Mouse (Mus musculus): ENCODE data around the gene Scgb1b19.
"Not testable (repeated sequence)": the region's sequence is repeated elsewhere in the genome, so short reads cannot be mapped to it uniquely, and the experiment has no call there.

The Scgb1b19 gene

DNA sequence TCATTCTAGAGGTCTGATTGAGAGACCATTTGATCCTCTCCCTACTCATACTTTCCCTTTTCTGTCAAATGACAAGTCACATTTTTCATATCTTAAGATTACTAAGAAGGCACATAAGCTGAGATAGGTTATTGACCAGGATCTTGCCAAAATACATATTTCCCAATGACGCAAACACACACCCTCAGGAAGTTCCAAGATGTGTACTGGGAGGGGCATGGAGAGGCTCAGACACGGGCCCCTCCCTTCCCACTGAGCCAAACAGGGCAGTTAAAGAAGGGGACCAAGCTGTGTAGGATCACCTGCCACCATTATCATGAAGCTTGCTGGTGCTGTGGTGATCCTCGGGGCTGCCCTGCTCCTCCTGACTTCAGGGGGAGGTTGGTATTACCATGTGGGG lies at the start of gene Scgb1b19:
TSS of gene Scgb1b19 (plus strand) at position 301 of the 400 bp plus-strand sequence.
- DNase-seq (ENCODE audit: low spot score in 2 of 2), result not testable (repeated sequence)

DNA sequence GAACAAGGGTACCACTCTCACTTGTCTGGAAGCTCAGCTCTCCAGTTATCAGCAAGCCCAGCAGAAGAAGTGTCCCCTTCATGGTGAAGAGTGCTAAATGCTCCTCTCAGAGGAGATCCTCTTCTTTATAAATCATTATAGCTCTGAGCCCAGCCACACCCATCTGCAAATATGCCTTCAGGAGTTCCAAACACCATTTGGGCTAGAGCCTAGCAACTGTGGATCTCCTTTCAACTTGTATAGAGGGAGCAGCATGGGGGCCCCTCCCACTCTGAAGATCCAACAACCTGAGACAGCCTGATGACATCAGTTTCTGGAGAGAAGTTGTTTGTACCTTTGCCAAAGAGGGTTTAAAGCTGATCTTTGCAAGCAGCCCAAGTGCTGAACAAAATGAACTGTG lies 6.9 kb upstream of the Scgb1b19 start, which contains the start of gene Scgb2b19:
TSS of gene Scgb2b19 (minus strand) at position 101 of the 400 bp plus-strand sequence.
- not testable (repeated sequence) for DNase-seq (ENCODE audit: low spot score in 2 of 2)

Data from right cerebral cortex, adult 2 months (tissue).